Mouse (Mus musculus) ES-CJ7 (cell line): ENCODE measurements around the gene Col5a3.

Experiments used
- DNase-seq: peaks from one replicate; pipeline ENCODE4 v3.0.0; 2011; ENCODE audit warnings: low read depth, low spot score

Col5a3 gene

DNA sequence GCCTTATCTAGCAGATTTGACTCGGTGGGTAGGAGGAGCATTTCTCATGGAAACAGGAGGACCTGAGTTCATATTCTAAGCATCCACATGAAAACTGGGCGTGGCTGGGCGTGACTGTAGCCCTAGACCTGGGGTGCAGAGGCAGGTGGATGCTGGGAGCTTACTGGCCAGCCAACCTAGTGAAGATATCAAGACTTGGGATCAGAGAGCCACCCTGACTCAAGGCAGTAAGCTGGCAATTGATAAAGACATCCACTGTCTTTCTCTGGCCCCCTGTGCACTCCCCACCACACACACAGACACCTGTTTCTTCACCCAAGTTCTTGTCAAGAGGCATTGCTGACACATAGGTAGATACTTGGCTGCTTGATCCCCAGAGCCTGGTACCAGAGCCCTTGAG is 66.3 kb downstream of the Col5a3 start:
- DNase-seq = no peak

DNA sequence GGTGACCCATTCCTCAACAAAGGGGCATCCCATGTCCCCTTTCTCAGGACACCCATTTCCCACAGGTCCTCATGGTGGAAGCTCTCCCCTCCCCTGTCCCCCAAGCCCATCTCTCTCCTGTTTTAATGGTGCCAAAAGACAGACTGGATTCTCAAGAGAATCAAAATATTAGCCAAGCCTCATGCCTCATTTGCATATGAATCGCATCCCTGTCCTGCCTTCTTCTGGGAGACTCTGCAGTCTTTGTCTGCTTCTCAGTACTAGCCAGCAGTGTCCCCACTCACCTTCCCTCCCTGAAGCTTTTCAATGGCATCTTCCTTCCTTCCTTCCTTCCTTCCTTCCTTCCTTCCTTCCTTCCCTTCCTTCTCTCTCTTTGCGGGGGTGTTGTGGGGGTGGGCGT is 67.2 kb downstream of the Col5a3 start:
- DNase-seq = no peak

DNA sequence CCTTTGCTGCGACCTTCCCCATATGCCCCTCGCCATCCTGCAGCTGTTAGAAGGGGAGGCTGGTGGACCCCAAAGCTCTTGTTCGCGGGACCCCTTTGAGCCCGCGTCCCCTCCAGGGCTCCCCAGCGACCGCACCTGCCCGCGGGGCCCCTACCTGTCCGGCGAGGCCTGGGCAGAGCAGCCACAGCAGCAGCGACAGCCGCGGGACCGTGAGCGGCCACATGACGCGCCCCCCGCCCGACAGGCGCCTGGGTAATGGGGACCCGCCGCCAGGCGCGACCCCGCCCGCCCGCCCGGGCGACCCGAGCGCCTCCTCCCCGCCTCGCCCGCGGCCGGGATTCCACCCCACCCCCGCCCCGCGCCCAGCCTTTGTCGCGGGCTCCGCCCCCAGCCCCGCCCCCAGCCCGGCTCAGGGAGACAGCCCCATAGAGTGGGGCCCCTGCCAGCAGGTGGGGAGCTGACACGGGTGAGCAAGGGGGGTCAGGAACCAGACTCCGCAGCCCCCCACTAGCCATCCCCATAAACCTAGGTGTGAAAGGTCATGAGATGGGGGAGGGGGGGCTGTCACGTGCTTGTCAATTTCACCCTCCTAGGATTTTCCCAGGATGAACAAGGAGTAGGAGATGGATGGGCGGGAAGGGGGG is 68.7 kb downstream of the Col5a3 start, which contains the start of gene Olfm2:
Gene Olfm2, minus strand, starts transcription at position 333 of the 644 bp plus-strand sequence.
- DNase-seq = no peak

DNA sequence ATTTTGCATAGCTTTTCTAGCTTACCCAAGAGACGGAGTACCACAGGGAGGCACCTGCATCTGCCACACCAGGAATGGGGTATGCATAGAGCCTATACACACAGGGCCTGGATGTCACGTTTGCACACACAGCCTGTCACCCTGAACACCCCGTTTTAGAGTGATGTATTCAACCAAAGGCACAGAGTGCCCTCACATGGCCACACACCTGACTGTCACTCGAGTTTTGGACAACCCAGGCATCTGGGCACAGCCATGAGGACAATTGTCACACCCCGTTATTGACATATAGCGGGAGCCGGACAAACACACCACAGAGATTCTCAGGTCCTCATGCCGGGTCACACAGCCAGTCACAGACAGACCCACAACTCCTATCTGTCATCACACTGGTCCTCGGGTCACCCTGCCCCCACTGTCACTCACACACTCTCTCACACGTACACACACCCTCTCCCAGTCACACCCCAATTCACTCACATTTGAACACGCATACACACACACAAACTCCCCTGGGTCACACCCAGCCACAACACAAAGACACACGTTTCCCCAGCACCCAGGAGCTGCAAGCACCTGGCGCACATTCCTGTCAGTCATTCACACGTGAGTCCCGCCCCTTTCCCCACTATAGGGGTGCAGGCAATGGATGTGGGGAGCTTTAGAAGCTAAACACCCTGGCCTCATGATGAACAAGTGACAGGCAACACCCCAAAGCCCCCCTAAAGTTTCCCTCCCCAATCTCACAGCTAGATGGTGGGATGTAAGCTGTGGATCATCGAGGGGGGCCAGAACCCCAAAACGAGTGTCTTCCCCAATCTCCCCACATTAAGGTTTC is 69.5 kb downstream of the Col5a3 start:
- no peak for DNase-seq

DNA sequence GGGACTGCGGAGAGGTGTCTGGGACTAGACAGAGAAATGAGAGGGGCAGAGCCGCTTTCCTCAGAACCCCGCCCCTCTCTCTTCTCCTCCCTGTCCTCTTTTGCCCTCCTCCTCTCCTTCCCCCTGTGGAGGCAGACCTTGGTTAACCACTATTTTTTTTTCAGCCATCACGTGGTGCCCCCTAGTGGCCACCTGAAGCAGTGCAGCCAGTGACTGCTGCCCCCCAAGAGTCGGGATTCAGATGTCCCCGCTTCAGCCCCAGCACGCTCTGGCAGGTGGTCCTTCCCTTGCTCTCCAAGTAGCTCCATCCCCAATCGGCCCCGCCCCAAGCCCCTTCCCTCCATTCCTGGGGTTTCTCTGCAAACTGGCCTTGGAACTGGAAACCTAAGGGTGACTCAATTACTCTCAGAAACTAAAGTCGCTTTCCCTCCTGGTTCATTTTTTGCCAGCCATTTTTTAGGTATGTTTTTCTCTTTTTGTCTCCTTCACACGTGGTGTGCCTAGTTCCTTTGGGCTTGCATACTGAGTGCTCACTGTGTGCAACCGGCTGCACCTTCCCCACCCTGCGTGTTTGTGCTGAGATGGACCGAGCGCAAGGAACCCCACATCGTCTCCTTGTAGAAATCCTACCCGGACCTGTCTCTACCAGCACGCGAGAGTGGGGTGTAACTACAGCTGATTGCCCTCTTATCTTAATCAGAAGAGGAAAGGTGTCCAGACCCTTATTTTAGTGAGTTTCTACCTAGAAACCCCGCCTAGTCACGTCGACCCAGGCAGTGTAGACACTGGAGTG is 70.7 kb downstream of the Col5a3 start:
- DNase-seq = peak; percentile 66

DNA sequence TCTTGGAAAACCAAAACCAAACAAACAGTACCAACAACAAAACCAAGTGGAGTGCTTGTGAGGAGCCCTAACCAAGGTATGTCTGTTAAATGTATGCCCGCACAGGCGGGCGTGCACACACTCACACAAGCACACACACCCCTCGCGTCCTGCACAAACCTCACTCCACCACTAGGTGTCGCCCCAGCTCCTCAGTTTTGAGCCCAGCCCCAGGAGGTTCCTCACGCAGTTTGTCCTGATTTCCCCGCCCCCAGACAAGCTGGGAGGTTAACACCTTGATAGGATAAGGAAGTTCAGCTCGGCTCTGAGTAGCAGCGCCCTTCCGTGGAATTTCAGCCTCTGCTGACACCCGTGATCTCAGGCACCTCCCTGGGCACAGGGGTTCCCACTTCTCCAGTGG is 74.5 kb downstream of the Col5a3 start:
- peak; percentile 93 for DNase-seq

DNA sequence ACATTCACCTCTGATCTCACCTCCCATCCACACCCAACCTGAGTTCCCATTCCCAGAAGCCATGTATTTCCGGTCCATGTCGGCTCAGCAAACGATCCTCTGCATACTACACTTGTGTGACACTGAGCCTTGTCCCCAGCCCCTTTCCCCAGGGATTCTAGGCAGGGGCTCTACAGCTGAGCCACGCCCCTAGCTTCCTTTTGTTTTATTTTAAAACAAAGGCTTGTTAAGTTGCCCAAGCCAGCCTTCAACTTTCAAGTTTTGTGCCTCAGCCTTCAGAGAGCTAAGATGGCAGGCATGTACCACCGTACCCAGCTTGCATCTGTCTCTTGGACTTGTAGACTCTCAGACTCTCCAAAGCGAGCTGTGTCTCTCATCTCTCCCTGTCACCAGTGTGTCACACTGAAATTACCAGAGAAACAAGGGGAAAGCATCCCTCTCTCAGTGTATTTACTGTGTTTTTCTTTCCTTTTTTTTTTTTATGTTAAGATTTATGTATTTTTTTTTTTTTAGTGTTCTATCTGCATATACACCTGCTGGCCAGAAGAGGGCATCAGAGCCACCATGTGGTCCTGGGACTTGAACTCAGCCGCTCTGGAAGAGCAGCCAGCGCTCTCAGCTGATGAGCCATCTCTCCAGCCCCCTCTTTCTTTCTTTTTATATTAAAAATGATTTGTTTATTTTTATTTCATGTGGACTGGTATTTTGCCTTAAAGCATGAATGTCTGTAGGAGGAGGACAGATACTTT is 76.4 kb downstream of the Col5a3 start:
- peak; percentile 68 for DNase-seq

DNA sequence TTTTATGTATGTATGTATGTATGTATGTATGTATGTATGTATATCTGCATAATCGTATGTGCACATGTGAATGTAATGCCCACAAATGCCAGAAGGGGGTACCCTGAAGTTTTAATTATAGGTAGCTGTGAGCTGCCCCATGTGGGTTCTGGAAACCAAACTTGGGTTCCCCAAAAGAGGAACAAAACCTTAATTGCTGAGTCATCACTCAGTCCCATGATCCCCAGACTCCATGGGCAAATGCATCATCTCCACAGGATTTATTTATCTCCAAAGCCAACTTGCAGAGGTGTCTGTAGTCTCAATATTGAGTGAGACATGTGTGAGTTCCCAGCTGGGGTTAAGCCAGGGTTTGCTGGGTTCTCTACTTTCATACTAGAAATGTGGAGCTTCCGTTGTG is 77.6 kb downstream of the Col5a3 start:
- no peak for DNase-seq

DNA sequence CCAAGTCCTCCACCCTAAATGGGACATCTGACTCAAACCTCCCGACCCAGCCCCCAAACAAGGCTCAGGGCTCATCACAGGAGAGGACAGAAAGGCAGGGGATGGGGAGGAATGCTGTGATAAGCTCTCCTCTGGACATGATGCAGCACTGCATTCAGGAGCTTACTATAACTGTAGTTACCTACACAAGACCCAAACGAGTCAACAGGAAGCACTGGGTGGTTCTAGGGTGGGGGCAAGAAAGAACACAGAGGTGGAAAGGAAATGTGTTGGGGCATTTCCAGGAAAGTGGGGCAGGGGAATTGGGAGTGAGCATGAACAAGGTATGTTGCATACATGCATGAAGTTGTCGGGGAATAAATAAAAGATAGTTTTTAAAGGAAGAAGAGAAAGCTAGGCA is 80.2 kb downstream of the Col5a3 start:
- no peak for DNase-seq

DNA sequence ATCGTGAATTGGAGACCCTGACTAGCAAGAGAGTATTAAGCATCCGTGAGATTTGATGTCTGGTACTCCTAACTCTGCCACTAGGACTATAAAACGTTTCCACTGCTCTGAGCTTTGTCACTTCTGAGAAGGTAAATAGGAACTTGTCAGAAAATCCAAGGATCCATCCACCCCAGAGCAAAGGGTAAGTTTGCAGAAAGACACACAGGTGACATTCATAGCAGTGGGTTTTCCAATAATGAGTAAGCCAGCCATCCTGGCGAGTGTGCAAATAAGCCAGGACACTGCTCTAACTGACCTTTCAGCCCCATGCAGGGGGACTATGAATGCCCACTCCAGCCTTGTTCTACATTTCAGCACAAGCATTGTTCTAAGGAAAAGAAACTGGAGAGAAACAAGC is 83.1 kb downstream of the Col5a3 start:
- no peak for DNase-seq

DNA sequence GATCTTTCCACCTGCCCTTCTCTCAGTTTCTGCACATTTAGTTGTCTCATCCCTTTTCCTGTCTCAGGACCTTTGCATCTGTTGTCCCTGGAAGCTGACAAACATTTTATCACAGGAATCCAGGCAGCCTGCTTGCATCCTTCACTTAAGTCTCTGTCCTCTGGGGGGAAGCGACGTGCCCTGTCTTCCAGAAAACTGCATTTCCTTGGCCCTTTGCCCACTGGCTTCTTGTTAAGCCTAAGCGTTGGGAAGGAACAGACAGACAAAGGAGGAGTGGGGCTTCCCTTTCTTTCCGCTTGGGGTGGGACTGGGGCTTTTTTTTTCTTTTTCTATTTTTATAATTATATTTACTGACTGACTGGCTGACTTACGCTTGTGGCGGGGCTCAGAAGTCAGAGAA is 85.4 kb downstream of the Col5a3 start:
- DNase-seq = no peak

DNA sequence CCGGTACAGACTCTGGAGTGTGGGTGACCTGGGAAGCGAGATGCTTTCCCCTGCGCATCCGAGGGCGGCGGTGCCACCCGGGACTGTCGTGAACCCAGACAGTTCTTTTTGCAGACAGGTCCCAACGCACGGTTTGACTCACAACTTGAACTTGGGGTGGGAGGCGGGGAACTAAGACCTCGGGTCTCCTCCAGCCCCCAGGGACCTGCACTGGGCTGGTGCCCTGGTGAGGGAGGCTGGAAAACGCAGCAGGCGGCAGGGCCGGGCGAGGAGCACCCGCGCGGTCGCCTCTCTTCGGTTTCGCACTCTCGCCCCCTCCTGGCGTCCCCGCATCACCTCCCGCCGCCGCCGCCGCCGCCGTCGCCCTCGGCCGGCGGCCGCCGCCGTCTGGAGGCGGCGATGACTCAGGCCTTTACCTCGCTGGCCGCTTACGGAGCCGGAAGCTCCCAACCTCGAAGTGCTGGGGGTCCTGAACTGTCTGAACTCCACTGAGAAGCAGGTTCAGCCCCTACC is 87.2 kb downstream of the Col5a3 start:
- no peak for DNase-seq

DNA sequence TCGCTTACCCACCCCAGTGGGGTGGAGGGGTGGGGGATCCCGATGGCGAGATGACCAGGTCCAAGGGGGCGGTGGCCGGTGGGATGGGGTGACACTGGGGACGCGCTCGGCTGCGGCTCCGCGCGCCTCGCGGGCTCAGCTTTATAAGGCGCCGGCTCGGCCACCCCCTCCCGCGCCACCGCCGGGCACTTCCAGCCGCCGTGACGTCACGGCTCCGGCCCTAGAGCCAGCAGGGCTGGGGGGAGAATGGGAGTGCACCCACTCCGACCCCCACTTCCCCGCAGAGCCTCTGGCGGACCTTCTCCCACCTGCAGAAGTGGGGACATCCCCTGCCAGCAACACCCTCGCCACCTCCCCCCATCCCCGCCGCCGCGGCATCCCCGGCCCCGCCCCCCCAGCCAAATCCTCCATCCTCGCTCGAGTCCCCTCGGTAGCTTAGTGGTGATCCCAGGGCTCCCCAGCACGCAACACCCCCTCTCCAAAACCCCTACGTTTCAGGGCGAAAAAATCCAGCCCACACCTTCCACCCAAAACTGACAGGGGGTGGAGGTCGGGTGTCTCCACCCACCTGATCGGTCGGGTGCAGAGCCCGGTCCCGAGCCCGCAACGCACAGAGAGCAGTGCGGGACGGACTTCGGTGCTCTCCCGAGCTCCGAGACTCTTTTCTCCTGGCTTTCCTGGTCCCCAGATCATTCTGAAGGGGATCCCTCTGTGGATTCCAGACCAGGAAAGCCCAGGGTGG is 87.8 kb downstream of the Col5a3 start:
- DNase-seq = no peak

DNA sequence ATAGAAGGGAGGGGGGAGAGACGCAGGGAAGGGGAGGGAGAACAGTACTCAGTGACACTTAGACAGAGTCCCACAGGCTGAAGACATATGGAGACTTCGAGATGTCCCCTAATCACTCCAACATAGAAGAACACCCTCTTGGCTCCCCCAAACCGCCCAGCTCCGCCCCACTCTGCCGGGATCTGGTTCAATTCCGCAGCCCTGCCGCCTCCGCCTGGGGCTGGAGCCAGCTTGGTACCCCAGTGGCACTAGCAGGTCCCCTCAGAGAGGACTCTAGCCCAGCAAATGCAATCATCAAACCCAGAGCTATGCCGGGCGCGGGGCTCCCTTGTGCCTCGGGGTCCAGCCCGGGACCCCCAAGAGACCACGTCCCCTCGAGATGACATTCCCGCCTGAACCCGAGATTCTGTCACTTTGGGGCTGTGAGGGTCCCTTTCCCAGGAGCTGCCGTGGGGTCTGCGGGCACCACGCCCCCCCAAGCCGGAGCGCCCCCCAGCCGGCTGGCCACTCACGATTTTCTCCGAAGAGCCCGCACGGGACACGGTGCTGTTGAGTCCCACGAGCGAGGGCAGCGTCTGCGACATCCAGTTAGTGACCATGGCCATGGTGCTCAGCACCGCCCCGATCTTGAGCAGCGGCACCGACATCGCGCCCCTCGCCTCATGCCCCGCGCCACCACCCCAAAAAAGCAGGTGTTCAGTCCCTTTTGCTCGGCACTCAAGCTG is 88.6 kb downstream of the Col5a3 start:
- DNase-seq = no peak

DNA sequence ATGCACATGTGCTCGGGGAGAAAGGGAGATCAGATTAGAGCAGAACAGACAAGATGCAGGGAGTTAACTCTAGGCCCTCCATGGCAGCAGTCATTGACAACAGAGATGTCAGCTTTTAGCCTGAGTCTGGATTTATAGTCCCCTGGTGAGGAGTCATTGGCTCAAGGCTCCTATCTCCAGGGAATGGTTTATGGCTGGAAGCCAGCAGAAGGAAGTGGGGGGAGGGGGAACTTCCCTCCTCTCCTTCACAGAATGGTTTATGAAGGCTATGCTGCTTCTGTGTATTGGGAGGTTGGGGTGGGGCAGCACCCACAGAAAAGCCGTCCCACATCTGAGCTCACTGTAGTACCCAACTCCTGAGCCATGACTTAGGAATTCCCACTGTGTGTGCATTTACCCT is 93.3 kb downstream of the Col5a3 start:
- no peak for DNase-seq
